Mouse (Mus musculus): ENCODE measurements around the gene Rusc1. TPM values are rescaled to one million over a fixed set of nuclear protein-coding genes. Genes with fewer than 3 reads are reported as not detected.
A peak's percentile ranks its signal among the peaks of the same experiment; 100 is the strongest.

The Rusc1 gene
- 10 to 100 TPM; 54.4 to 70.3 TPM for polyA plus RNA-seq (2017; shearing (Covaris generic))

DNA sequence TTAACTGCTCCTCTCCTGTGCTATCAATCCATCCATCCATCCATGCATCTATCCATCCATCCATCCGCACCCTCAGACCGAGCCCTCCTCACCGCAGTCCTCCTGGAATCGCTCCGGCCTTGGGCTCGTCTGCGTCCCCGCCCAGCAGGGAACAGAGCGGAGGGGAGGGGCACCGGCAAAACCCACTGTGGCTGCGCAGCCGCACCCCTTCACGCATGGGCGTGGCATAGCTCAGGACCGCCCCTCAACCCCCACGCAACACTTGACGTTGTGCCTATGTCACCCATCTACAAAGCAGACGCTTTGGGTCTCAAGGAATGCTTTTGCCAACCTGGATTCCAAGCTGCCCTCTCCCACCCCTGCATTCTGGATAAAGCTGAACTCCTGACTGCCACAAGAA lies at the start of gene Rusc1:
Gene Rusc1, minus strand, starts transcription at position 137 of the 400 bp plus-strand sequence.
- no peak for ATAC-seq

DNA sequence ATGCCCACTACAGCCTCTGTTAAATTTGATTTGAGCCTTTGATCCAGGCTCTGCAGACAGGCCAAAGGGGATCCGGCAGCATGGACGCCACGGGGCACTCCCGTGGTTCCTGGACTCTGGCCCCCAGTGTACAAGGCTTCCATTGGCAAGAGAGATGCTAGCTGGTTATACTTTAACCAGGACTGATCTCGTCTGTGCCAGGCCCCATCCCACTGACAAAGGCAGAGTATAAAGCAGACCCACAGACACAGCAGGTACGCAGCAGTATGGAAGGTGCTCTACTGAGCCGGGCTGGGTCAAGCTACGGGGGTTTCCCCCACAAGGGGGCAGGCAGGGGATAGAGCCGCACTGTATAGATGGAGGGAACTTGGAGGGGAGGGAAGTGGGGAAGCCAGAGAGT lies 43.3 kb upstream of the Rusc1 start:
- ATAC-seq, result no peak

GRCm38 (mm10) chr3:89135958-89136357 lies 42.8 kb upstream of the Rusc1 start, which contains the start of gene Pklr:
Pklr (plus strand) TSS chr3:89136142.
- no peak for ATAC-seq

DNA sequence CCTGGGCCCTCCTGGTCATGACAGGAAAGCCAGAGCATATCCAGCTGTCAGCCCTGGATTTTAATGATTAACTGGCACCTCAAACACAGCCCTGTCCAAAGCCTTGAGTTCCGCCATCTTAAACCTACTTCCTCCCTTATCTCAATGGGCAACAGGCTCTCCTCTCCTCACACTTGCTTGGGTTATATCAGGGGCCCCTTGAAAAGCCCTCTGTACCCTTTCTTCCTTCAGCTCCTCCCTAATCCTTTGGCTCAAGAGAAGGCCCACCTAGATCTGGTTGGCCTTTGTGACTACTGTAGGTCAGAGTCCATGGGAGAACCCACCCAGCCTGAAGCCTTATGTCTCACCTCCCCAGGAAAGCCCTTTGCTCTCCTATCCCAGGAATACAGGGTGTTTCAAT lies 40.6 kb upstream of the Rusc1 start:
- ATAC-seq, result no peak

GRCm38 (mm10) chr3:89133063-89133450 lies 39.9 kb upstream of the Rusc1 start:
- no peak for ATAC-seq

GRCm38 (mm10) chr3:89132285-89133062 lies 39.4 kb upstream of the Rusc1 start:
- ATAC-seq, result no peak

- ATAC-seq, result no peak
Measured at GRCm38 (mm10) chr3:89131816-89132215, 38.7 kb upstream of the Rusc1 start.

- no peak for ATAC-seq
Measured at GRCm38 (mm10) chr3:89129908-89130307, 36.8 kb upstream of the Rusc1 start.

DNA sequence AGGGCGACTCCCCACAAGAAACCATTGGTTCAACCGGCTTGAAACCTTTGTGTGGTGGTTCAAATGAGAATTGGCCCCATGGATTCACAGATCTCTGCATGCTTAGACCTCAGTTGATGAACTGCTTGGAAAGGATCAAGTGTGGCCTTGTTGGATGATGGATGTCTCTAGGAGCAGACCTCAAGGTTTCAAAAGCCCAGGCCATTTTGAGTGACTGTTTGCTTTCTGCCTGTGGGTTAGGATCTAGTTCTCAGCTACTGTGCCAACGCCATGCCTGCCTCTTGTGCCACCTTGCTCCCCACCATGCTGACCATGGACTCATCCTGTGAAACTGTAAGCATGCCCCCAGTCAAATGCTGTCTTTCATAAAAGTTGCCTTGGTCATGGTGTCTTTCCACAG lies 32.9 kb upstream of the Rusc1 start:
- ATAC-seq, result no peak

DNA sequence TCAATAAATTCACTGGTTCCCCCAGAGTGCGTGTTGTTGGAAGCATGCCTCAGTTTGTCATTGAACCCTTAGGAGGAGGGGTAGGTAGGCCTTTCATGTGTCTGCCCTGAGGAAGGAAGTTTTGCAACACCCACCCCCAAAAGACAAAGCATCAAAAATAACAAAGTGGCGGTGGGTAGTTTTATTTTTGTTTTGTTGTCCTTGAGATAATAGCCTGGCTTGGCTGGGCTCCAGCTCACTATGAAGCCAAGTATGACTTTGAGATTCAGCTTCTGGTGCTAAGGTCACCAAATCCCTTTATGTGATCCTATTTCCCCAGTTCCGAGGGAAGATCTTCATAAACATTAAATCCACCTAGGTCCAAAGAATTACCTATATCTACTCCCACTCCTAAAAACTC lies 31.1 kb upstream of the Rusc1 start:
- ATAC-seq, result no peak

- no peak for ATAC-seq
Measured at GRCm38 (mm10) chr3:89123313-89123712, 30.2 kb upstream of the Rusc1 start.

DNA sequence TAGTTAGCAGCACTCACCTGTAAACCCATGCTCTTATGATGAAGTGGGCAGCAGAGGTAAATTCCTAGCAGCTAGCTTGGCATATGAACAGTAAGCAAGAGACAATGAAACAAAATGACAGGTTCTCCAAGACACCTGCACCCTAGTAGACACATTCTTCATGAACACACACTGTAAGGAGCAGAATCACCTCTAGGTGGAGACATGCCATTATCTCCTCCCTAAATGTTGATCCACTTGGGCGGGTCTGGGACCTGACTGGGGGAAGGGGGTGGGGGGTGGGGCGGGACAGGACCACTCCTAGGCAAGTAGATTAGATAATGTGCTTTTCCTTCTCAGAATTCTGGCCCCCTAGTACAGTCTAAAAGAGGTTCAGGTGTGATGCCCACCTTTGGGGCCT lies 22.4 kb upstream of the Rusc1 start:
- no peak for ATAC-seq

DNA sequence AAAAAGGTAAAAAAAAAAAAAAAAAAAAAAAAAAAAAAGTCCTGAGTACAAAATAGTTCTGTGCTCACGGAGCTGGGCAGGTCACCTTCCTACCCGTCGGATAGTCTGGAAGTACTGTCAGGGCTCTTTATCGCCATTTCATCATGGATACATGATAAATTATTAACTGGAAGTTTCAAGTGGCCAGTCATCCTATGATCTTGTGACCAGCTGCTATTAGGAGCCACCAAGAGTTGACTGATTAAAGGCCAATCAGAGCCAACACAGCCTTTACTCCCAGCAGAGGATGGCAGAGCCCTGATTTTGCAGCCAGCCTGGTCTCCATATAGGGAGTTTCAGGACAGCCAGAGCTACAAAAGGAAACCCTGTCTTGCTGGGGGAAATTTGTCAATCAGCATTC lies 19.9 kb upstream of the Rusc1 start:
- no peak for ATAC-seq

DNA sequence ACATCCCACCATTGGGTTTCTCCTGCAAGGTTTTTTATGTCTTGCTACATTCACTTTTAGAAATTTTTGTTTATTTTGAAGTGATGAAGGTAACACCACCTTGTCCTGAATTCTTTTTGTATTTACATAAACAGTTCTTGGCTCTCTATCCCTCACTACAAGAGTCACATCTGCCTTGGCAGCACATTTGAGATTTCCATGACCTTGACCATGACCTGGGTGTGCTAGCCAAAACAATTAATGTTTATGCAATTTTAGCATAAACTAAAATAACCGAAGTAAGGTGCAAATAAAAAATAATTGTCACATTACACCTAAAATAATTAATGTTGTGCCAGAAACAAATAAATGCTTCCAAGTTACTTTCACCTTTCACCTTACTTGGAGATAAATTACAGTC lies 15.0 kb upstream of the Rusc1 start:
- no peak for ATAC-seq

DNA sequence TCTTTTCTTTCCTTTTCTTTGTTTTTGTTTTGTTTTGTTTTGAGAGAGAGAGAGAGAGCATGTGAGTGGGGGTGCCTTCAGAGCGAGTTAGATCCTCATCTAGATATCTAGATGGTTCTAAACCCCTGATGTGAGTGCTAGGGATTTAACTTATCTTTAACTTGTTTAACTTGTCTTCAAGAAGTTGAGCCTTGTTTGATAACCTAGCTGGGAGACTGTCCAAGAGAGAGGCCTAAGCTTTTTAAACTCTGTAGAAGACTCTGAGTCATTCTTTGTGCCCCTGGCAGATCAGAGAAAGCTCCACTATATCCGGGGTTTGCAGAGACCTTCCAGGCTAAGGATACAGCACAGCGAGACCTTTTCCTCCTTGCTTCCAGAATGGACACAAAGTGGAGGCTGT lies 14.4 kb upstream of the Rusc1 start:
- no peak for ATAC-seq

DNA sequence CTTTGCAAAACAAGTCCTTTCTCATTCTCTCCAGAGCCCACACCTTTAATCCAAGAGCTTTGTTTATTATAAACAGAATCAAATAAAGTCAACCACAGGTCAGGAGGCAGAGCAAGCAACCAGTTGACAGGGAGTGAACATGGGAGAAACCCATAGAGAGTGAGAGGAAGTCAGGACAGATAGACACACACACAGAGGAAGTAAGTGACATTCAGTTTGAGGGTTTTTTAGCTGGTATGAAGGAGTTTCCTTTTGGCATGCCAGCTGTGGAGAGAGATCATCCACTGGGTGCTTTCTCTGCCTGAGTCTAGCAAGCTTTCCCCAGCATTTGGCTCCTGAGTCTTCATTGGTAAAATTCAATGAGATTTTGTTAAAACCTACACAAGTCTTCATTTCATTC lies 13.8 kb upstream of the Rusc1 start:
- ATAC-seq, result no peak

DNA sequence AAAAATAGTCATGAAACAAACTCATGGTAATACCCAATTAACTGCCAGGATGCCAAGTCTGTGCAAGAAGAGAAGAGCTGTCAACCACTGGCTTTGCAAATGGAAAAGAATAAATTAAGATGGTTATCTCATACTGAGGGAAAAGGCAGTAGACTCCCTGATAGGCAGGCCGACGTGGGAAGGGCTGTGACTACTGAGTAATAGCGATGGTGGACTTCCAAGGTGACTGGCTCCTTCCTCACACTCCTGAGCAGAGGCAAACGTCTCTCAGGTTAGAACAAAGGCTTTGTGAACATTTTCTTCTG lies 10.1 kb upstream of the Rusc1 start:
- ATAC-seq, result no peak

- no peak for ATAC-seq
Measured at GRCm38 (mm10) chr3:89102495-89103290, 9.6 kb upstream of the Rusc1 start.

- peak; percentile 98 for ATAC-seq
Measured at GRCm38 (mm10) chr3:89101812-89102494, 8.8 kb upstream of the Rusc1 start, which contains the start of gene Fdps. Fdps (minus strand) TSS chr3:89101959.

GRCm38 (mm10) chr3:89101459-89101811 lies 8.3 kb upstream of the Rusc1 start:
- ATAC-seq, result peak; percentile 26

DNA sequence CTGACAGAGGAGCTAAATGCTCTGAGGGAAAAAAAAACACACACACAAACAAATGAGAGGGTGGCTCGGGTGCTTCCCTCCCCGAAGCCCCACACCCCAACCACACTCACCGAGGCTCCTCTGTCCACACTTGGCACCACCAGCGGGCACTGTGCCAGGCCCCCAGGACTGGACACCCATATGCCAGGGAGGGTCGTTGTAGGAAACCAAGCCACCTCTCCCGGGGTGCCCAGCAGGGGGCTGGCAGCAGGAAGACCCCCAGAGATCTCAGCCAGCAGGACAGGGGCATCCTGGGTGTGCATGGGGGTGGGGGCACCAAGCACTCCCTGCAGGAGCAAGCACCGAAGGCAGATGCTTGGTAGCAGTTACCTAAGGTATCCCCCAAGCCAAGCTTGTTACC lies 7.7 kb upstream of the Rusc1 start, which contains the start of gene Gm43738:
Gene Gm43738, minus strand, starts transcription at position 289 of the 400 bp plus-strand sequence.
- no peak for ATAC-seq

GRCm38 (mm10) chr3:89094021-89094420 lies 910 bp upstream of the Rusc1 start:
- no peak for ATAC-seq

- ATAC-seq, result no peak
Measured at GRCm38 (mm10) chr3:89092509-89093090, 511 bp downstream of the Rusc1 start.

All from activated CD4-positive, CD25-positive, alpha-beta regulatory T cell, adult 4 months (primary cell).